Mouse (Mus musculus) neural tube, embryonic 10.5 days (tissue): ENCODE data around the gene Trim7.
A peak's percentile ranks its signal among the peaks of the same experiment; 100 is the strongest.
"Not testable (repeated sequence)": the region's sequence is repeated elsewhere in the genome, so short reads cannot be mapped to it uniquely, and the experiment has no call there.

Source experiments
- DNase-seq: peaks from one replicate; pipeline ENCODE4 v3.0.0-alpha.2; 2017; ENCODE audit warnings: low spot score; ENCODE audit errors: extremely low spot score

Trim7 gene

DNA sequence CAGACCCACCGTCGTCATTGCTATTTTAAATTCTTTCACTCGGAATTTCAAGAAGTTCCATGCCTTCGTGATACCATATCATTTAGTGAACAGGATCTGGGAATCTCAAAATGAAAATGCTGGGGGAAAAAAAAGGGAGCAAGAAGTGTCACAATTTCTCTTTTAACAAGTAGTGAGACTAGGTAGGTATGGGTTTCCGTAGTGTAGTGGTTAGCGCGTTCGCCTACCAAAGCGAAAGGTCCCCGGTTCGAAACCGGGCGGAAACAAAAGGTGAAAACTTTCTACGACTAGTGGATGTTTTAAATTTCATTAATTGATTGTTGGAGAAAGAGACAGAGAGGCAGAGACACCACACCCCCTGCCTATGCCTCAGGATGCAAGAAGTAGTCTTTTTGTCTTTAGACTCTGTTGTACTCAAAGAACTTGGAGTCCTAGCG lies 2.4 kb upstream of the Trim7 start:
- peak; percentile 81 for DNase-seq

GRCm38 (mm10) chr11:48824311-48824830 lies 1.6 kb upstream of the Trim7 start:
- DNase-seq, result no peak

- no peak for DNase-seq
Measured at GRCm38 (mm10) chr11:48826752-48827096, 784 bp downstream of the Trim7 start.

GRCm38 (mm10) chr11:48827926-48828325 lies 2.0 kb downstream of the Trim7 start:
- DNase-seq, result no peak

DNA sequence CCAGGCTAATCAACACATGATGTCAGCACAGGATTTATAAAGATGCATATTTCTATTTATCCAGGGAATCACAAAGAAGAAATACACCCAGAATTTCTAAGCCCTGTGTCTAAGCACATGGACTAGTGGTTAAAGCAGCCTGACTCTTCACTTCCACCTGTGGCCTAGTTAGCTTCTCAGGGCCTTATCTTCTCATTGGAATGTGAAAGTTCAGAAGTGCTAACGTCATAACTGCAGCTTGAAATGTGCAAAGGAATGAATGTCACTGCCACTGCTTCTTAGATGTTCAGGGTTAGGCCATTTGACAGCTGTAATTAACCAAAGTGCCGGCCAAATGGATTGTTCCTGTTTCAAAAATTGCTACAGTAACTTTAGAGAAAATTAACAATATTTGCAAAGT lies 4.3 kb downstream of the Trim7 start:
- no peak for DNase-seq

GRCm38 (mm10) chr11:48831273-48831672 lies 5.3 kb downstream of the Trim7 start:
- no peak for DNase-seq

- no peak for DNase-seq
Measured at GRCm38 (mm10) chr11:48833078-48833730, 7.3 kb downstream of the Trim7 start.

DNA sequence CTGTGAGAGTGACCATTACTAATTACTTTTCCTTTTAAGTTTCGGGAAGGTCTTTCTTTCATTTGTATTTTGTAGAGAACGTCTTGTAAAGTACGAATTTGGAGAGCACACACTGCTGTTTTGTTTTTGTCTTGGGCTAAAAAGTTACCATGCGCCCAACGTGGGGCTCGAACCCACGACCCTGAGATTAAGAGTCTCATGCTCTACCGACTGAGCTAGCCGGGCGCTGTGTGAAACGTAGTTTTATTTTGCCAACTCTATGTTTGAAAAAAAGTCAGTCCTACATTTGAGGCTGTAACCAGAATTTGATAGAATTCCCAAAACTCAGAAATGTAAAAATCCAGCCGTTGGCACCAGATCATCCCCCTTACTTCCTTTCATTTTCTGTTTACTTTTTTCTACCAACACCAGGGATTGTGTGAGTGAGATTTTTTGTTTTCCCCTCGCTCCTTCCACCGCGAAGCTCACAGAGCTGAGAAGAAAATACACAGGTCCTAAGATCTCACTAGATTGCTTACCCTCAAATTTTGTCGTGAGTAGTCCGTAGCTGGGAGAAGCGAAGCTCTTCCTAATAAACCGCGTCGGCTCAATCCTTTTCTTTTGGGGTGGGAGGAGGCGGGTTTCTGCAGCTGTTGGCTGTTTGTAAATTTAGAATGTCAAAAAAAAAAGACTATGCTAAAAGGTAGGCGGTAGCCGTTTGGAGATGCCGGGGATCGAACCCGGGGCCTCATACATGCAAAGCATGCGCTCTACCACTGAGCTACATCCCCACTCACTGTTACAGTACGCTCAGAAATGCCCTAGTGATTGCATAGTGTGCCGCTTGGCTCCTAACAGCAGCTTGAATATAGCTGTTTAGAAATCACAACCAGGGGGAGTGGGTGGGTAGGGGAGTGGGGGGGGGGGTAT lies 8.0 kb downstream of the Trim7 start:
- peak; percentile 94 for DNase-seq

DNA sequence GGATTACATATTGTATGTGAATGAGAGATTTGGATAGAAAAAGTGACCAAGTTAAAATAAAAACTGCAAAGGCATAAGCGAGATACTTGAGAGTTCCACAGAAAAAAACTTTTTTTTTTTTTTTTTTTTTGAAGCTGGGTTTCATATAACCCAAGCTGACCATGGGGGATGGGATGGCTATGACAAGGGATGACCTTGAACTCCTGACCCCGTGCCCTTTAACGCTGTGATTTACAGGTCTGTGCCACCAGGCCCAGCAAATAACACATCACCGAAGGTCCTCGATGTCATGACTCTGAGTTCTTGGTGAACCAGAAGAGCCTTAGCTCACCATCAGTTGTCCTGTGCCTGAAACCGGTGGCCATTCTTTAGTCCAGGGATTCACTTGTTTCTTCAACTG lies 10.0 kb downstream of the Trim7 start:
- no peak for DNase-seq

DNA sequence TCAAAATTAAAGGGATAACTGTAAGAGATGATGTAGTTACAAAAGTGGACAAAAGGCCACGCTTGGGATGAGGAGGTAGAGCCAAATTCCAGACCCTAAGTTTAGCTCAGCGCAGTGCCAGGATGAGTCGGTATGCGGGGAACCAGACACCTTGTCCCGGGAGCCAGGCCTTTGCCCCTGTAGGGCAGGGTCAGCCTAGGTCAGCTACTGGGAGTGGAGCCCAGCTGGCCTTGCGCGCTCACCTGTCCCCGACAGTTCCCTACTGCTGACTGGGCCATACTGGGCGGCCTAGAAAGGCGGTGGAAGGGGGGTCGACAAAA lies 11.0 kb downstream of the Trim7 start:
- no peak for DNase-seq

GRCm38 (mm10) chr11:48837310-48838180 lies 11.6 kb downstream of the Trim7 start:
- peak; percentile 66 for DNase-seq

GRCm38 (mm10) chr11:48838181-48838797 lies 12.3 kb downstream of the Trim7 start:
- DNase-seq, result no peak

- DNase-seq, result no peak
Measured at GRCm38 (mm10) chr11:48838879-48839680, 13.1 kb downstream of the Trim7 start.

DNA sequence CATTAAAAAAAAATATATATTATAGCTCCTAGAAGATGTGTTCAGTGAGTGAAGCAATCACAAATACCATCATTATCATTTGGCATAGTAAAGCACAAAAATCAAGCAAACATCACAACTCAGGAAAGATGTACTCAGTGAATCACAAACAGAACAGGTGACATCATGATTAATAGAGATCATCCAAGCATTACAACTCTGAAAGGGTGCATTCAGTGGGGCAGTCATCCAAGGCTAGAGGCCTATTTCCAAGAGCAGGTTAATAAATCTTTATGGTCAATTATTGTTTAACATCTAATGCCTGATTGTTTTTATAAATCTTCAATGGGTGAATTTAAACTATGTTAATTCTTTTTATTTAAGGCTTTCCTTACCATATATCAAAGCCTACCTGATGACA lies 14.9 kb downstream of the Trim7 start:
- no peak for DNase-seq

DNA sequence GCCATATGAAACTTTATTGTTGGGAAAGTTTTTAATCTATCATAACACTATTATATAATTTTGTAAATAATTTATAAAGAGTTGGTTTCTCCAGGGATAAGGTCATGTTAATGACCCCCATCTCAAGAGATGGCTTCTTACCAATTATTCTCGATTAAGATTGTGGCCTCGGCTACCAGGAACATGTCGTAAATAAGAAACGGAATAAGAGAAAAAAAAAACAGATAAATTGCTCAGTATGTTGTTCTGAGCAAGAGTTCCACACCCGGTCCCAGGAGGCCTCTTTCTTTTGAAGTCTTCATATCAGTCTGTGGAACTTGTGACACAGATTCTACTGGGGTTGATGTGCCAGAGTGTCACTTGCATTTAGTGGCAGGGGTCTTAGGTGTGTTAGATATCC lies 15.3 kb downstream of the Trim7 start:
- DNase-seq, result no peak

GRCm38 (mm10) chr11:48842378-48842792 lies 16.4 kb downstream of the Trim7 start:
- no peak for DNase-seq

DNA sequence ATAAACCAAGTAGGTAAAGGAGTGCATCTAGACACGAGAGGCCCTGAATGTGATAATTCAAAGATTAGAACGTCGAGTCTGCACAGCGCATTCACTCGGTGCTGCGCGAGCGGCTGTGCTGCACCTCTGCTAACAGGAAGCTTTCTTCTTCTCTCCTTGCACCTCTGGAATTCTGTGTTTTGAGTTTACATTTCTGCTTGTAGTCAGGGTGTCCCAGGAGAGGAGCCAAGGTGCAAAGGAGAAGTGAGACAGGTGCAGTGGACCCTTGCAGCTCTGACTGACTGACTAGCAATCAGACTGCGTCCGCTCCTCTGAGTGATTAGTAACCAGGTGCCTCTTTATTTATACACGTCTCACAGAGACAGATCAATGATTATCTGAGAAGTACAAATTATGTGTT lies 17.3 kb downstream of the Trim7 start:
- no peak for DNase-seq

DNA sequence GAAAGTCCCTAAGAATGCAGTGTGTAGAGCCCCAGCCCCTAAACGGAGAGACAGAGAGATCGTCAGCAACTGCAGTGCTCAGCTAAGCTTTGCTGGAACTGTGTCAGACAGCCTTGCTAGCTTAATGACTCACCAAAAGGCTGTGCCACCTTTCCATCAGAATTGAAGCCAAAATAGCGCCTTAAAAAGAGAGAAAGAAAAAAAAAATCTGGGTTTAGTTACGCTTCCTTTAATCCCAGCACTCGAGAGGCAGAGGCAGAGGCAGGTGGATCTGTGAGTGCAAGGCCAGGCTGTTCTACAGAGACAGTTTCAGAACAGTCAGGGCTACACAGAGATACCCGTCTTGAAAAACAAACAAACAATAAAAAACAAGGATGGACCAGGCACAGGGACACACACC lies 18.4 kb downstream of the Trim7 start:
- no peak for DNase-seq

GRCm38 (mm10) chr11:48845244-48845815 lies 19.4 kb downstream of the Trim7 start:
- DNase-seq, result no peak

DNA sequence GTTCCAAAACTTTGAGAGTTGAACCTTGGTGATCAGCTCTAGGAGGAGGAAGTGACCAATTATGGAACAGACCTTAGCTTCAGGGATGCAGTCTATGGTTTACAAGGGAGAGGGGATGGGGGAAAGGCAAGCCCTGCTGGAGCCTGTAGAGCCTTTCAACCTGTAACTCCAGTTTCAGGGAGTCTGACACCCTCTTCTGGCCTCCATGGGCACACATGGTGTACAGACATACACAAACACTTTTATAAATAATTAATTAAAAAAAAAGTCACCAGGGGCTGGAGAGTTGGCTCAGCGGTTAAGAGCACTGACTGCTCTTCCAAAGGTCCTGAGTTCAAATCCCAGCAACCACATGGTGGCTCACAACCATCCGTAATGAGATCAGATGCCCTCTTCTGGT lies 20.4 kb downstream of the Trim7 start:
- DNase-seq, result not testable (repeated sequence)
